Mouse (Mus musculus) bone marrow, adult 2 months (tissue): Measurements from ENCODE around the gene Prss3.
"Not testable (repeated sequence)": the region's sequence is repeated elsewhere in the genome, so short reads cannot be mapped to it uniquely, and the experiment has no call there.

Source experiments
- CTCF ChIP-seq: fragments of 200-500 bp; IDR thresholded peaks from 2 replicates; pipeline ENCODE4 v1.5.1; 2011; ENCODE audit warnings: low read length, control low read depth; ENCODE audit not compliant: control insufficient read depth, insufficient read depth
- POLR2A ChIP-seq: fragments of 200-500 bp; IDR thresholded peaks from 2 replicates; pipeline ENCODE4 v1.6.1; 2011; ENCODE audit warnings: low read depth, mild to moderate bottlenecking, control low read depth, low read length, borderline replicate concordance; ENCODE audit not compliant: control insufficient read depth

DNA sequence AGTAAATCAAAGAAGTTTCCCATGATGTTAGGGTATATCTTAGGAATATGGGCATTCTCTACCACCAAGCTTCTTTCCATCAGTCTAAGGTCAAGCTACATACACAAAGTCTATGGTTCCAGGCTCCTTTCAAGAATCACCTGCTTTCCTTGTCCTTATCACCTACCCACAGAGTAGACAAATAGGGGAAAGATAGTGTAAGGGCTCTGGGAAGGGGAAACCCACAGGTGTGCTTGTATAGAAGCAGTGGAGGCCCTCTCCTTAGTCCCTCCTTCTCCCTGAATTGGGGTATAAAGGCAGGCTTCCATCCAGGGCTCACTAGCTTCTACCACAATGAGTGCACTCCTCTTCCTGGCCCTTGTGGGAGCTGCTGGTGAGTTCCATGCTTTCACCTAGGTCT, 14.6 kb upstream of the Prss3 start, which contains the start of gene Gm5771:
- not testable (repeated sequence) for TF ChIP-seq POLR2A, CTCF
